Mouse (Mus musculus) liver, embryonic 15.5 days (tissue): ENCODE data around the gene Olfr820. TPM values are rescaled to one million over a fixed set of nuclear protein-coding genes. Genes with fewer than 3 reads are reported as not detected.

ENCODE experiments used
- polyA plus RNA-seq: library from polyadenylated mRNA; unstranded; fragments of >200 nt; fragmentation: Nextera tagmentation; extraction: Ambion mirVana; gene quantifications from 2 replicates; pipeline ENCODE4 v1.2.1, GENCODE M21; 2015

Gene Olfr820
- polyA plus RNA-seq, 1 experiment from 2014 or later, result not detected

Other genes starting within 250 kb of the Olfr820 start
- not detected in 2 replicates for gene Olfr808, start 247.1 kb upstream of the Olfr820 start, polyA plus RNA-seq
- not detected in 2 replicates for gene Olfr809, start 238.0 kb upstream of the Olfr820 start, polyA plus RNA-seq
- gene Olfr810, start 217.7 kb upstream of the Olfr820 start, polyA plus RNA-seq, result not detected in 2 replicates
- not detected in 2 replicates for gene Olfr811, start 208.2 kb upstream of the Olfr820 start, polyA plus RNA-seq
- not detected in 2 replicates for gene Olfr812, start 166.5 kb upstream of the Olfr820 start, polyA plus RNA-seq
- gene Olfr813, start 157.3 kb upstream of the Olfr820 start, polyA plus RNA-seq, result not detected in 2 replicates
- gene Olfr814, start 132.8 kb upstream of the Olfr820 start, polyA plus RNA-seq, result not detected in 2 replicates
- gene Olfr815, start 106.8 kb upstream of the Olfr820 start, polyA plus RNA-seq, result not detected in 2 replicates
- gene Olfr816, start 97.0 kb upstream of the Olfr820 start, polyA plus RNA-seq, result not detected in 2 replicates
- not detected in 2 replicates for gene Olfr818, start 63.5 kb upstream of the Olfr820 start, polyA plus RNA-seq
- not detected in 2 replicates for gene Olfr819, start 45.4 kb upstream of the Olfr820 start, polyA plus RNA-seq
- gene Olfr247, start 36.5 kb upstream of the Olfr820 start, polyA plus RNA-seq, result not detected in 2 replicates
- gene Gm10310, start 27.6 kb upstream of the Olfr820 start, polyA plus RNA-seq, result not detected in 2 replicates
- gene Olfr821, start 17.7 kb downstream of the Olfr820 start, polyA plus RNA-seq, result not detected in 2 replicates
- gene Olfr822, start 58.6 kb downstream of the Olfr820 start, polyA plus RNA-seq, result not detected in 2 replicates
- not detected in 2 replicates for gene Olfr823, start 102.8 kb downstream of the Olfr820 start, polyA plus RNA-seq
- not detected in 2 replicates for gene Olfr824, start 117.4 kb downstream of the Olfr820 start, polyA plus RNA-seq
- gene Olfr825, start 154.1 kb downstream of the Olfr820 start, polyA plus RNA-seq, result not detected in 2 replicates
- not detected in 2 replicates for gene Olfr826, start 171.6 kb downstream of the Olfr820 start, polyA plus RNA-seq
- not detected in 2 replicates for gene Olfr827, start 201.8 kb downstream of the Olfr820 start, polyA plus RNA-seq